Mouse (Mus musculus) forebrain, embryonic 13.5 days (tissue): ENCODE measurements at regions not wholly inside any gene's neighbourhood (a gene's known extent, or its start where the extent isn't known, plus 50 kb on each side); places are given as distances from the start of the nearest gene placed in this dataset.

ENCODE experiments used
- ATAC-seq: fragments of 200-750 bp; cut with Nextera tagmentation; 2 replicates; pipeline ENCODE4 v1.8.0; 2017
- H3K27ac ChIP-seq: fragments of 300-500 bp; sonication (generic); 2 replicates; pipeline ENCODE4 v1.5.1; 2015; ENCODE audit warnings: inconsistent platforms, mild to moderate bottlenecking, moderate library complexity
- H3K27me3 ChIP-seq: fragments of 300-500 bp; sonication (generic); 2 replicates; pipeline ENCODE4 v1.6.1; 2015; ENCODE audit warnings: mild to moderate bottlenecking, inconsistent platforms
- H3K36me3 ChIP-seq: fragments of 300-500 bp; sonication (generic); 2 replicates; pipeline ENCODE4 v1.6.1; 2015; ENCODE audit warnings: mild to moderate bottlenecking, inconsistent platforms; ENCODE audit not compliant: poor library complexity, severe bottlenecking
- H3K4me1 ChIP-seq: fragments of 300-500 bp; sonication (generic); 2 replicates; pipeline ENCODE4 v1.6.1; 2015; ENCODE audit warnings: inconsistent platforms
- H3K4me2 ChIP-seq: fragments of 300-500 bp; sonication (generic); 2 replicates; pipeline ENCODE4 v1.6.1; 2015; ENCODE audit warnings: inconsistent platforms, mild to moderate bottlenecking, moderate library complexity
- H3K4me3 ChIP-seq: fragments of 300-500 bp; sonication (generic); 2 replicates; pipeline ENCODE4 v1.5.1; 2015; ENCODE audit warnings: mild to moderate bottlenecking, inconsistent platforms
- H3K9ac ChIP-seq: fragments of 300-500 bp; sonication (generic); 2 replicates; pipeline ENCODE4 v1.6.1; 2015; ENCODE audit warnings: mild to moderate bottlenecking, inconsistent platforms
- H3K9me3 ChIP-seq: fragments of 300-500 bp; sonication (generic); replicated peaks from 2 replicates; pipeline ENCODE4 v1.6.1; 2016; ENCODE audit warnings: inconsistent platforms
- WGBS: fragments of 180-500 bp; shearing (Covaris S2); methylation state at CpG from one replicate; pipeline ENCODE4 v1.1.7; 2015; 5-methylcytosine and 5-hydroxymethylcytosine counted together

DNA sequence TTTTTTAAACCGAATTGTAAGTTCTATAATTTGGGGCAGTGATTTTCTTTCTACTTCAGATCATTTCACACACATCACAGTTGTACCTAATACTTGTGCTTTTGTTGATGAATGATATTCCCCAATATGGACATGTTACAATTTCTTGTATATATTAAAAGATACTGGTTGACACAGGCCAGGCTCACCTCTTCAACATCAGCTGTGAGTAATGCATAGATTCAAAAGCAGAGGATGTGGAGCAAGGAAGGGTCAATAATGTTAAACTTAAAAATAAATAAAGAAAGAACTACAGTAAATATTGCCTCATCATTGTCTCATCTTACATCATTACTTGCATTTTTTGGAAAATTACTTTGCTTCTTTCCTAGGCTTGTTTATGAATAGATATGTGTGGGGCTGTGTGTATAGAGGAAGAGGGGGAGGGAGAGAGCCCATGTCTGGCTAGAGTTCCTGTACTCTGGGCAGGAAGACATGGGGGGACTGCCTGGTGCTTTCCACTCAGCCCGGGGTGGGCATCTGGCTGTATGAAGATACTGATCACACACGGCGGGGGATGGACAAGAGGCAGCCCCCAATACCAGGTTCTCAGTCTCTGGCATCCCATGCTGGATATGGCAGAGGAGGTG, 490.1 kb downstream of the Gm6377 start:
- no peak overlapping the region for H3K4me2 ChIP-seq

DNA sequence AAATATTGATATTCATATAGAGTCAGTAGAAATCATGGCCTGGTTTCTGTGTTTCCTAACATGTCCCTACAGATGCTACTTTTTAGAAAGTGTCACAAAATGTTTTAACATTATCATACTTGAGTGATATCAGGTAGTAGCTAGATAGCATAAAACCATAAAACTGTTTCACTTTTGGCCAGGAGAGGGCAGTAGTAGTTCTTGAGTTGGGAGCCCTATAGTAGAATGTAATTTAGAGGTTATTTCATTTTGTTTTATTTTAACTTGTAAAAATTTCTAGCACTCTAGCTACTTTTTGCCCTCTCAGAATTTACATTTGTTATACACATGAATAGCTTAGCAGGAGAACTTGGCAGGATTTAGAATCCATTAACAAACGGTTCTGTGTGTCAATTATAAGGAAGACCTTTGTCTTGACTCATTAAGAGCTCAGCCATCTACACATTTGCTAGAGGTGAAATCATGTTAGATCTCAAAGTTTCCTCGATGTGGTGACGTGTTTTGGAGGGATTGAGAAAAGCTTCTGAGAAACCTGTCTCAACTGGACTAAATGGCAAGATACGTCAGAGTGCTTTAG, 538.5 kb downstream of the Gm6377 start:
- Histone ChIP-seq H3K4me2 (no peak overlapping the region), H3K27me3 (no peaks in the 10 kb centered on the region), H3K27ac (no peak overlapping the region), H3K9ac (no peak overlapping the region), H3K36me3 (no peaks in the 10 kb centered on the region), H3K4me3 (no peak overlapping the region), H3K4me1 (no peaks in the 10 kb centered on the region), H3K9me3 (no peaks in the 10 kb centered on the region)
- 21% methylated on average over 4 of the region's 4 CpGs for WGBS
- ATAC-seq: peak; percentile 75

More for the DNA sequence above, 490.1 kb downstream of the Gm6377 start:
- H3K4me3 ChIP-seq: no peak overlapping the region
- no peaks in the 10 kb centered on the region for H3K27me3 ChIP-seq
- ATAC-seq: no peak
- H3K9ac ChIP-seq: no peak overlapping the region
- H3K36me3 ChIP-seq: no peaks in the 10 kb centered on the region
- H3K27ac ChIP-seq: no peak overlapping the region
- WGBS: 92% methylated on average over 4 of the region's 4 CpGs
- no peaks in the 10 kb centered on the region for H3K4me1 ChIP-seq
- no peaks in the 10 kb centered on the region for H3K9me3 ChIP-seq

DNA sequence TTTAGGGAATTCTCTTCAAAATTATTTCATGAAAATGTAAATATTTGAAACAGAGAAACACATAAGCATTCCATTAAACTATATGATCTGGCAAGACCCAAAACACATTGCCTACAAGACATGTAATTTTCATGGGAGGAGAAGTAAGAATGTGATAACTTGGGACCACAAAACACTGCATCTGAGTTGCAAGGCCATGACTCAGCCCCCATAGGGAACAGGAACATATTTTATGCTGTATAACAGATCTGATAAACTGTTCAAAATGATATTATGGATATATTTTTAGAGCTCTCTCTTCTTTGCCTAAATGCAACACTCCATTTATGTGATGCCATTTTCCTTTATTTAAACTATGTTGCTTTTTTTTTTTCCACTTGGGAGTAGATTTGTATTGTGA, 539.4 kb downstream of the Gm6377 start:
- no peak overlapping the region for H3K27ac ChIP-seq
- no peaks in the 10 kb centered on the region for H3K4me1 ChIP-seq
- H3K9ac ChIP-seq: no peak overlapping the region
- no peaks in the 10 kb centered on the region for H3K9me3 ChIP-seq
- no peaks in the 10 kb centered on the region for H3K36me3 ChIP-seq
- no peak overlapping the region for H3K4me2 ChIP-seq
- H3K27me3 ChIP-seq: no peaks in the 10 kb centered on the region
- no peak for ATAC-seq
- no peak overlapping the region for H3K4me3 ChIP-seq
